Mouse (Mus musculus): ENCODE measurements around the gene Shisal2a.

Shisal2a gene

GRCm38 (mm10) chr4:108335413-108335812 is 47.7 kb downstream of the Shisal2a start:
- no peak for DNase-seq

GRCm38 (mm10) chr4:108332041-108332440 is 51.1 kb downstream of the Shisal2a start:
- no peak for DNase-seq

GRCm38 (mm10) chr4:108329840-108330239 is 53.3 kb downstream of the Shisal2a start:
- DNase-seq: no peak

GRCm38 (mm10) chr4:108327730-108328484 is 55.2 kb downstream of the Shisal2a start, which contains the start of gene Coa7:
Coa7 (plus strand) TSS chr4:108328140.
- DNase-seq: peak; percentile 98

GRCm38 (mm10) chr4:108327071-108327579 is 56.0 kb downstream of the Shisal2a start:
- DNase-seq: peak in 1 of 2 experiments; percentile 47

- DNase-seq: no peak
These were observed 59.6 kb downstream of the Shisal2a start for GRCm38 (mm10) chr4:108323588-108323987.

GRCm38 (mm10) chr4:108320627-108321380 is 62.3 kb downstream of the Shisal2a start:
- peak in 1 of 2 experiments; percentile 13 for DNase-seq

- no peak for DNase-seq
These were observed 63.4 kb downstream of the Shisal2a start for GRCm38 (mm10) chr4:108319747-108320146.

GRCm38 (mm10) chr4:108318649-108319615 is 64.2 kb downstream of the Shisal2a start:
- no peak for DNase-seq
